Mouse (Mus musculus) layer of hippocampus, adult 9-10 months (tissue): Measurements from ENCODE around the gene Ryr2.

ENCODE experiments used
- DNase-seq: peaks from one replicate; pipeline ENCODE4 v3.0.0; 2022; ENCODE audit warnings: low spot score

The Ryr2 gene

GRCm38 (mm10) chr13:12094569-12094968 lies 12.2 kb downstream of the Ryr2 start:
- DNase-seq, result no peak

- DNase-seq, result no peak
Observed at GRCm38 (mm10) chr13:12093146-12093545, 13.6 kb downstream of the Ryr2 start.

DNA sequence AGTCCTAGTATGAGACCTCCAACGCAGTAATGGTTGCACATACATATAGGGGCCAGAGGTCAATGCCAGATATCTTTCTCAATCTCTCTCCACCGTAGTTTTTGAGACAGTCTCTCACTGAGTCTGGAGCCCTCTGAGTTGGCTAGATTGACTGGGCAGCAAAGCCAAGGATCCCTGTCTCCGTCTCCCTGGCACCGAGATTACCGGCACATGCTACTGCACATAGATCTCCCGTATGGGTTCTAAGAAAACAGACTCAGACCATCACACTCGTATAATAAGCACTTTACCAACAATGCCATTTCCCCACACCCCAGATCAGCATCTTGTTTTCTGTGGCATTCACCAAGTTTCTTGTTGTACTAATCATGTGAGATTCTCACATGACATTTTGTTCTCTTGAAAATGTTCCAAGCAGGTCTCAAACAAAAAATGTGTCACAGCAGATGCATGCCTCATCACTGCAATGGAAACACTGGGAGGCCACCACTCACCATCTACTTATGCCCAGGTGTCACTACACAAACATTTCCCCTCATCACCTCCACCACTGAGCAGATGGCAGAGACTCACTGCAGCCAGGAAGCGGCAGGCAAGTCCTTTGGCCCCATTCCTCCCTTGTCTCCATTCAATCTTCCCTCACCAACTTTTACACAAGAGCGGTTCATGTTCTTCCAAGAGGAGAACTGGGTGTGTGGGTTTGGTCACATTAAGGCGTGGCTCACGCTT lies 14.2 kb downstream of the Ryr2 start:
- DNase-seq, result no peak

DNA sequence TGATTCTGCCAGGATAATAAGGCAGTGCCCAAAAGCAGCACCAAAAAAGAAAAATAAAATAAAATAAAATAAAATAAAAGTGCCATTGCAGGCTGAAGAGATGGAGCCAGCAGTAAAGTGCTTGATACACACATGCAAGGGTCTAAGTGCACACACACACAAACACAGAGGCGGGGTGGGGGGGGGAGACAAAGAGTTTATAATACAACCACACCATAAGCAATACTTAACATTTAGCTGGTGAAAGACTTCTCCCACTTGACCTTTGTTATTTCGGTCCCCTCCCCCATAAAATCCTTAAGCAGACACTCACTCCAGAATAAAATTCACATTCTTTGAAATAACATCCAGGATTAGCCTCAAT lies 22.7 kb downstream of the Ryr2 start:
- no peak for DNase-seq

DNA sequence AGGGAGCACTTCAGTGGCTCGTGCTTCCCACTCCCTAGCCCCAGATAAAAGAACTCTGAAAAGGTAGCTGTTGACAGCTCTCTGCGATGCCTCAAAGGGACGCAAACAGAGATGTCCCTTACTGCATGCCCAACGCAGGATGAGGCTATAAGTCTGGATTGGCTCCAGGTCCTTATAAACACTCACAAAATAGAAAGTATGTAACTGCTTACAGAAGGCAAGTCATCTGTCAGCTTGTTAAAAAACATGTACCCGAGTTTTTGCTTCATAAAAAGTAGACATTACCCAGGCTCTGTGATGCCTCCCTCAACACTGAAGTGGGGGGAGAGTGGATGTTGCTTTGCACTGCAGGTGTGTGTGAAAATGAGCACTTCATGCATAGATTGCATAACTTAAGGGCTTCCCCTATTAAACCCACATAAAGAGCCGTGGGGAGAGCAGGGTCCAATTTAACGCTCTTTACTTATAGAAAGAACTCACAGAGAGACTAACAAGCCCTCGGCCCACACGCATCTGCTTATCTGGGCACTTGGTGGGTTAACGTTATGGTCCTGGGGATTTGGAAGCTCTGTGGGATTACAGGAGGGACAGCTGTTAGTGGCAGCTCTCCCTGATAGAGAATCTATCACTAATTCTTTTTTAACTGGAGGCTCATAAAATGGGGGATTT lies 23.2 kb downstream of the Ryr2 start:
- DNase-seq, result no peak

GRCm38 (mm10) chr13:12080590-12080989 lies 26.2 kb downstream of the Ryr2 start:
- DNase-seq, result no peak

DNA sequence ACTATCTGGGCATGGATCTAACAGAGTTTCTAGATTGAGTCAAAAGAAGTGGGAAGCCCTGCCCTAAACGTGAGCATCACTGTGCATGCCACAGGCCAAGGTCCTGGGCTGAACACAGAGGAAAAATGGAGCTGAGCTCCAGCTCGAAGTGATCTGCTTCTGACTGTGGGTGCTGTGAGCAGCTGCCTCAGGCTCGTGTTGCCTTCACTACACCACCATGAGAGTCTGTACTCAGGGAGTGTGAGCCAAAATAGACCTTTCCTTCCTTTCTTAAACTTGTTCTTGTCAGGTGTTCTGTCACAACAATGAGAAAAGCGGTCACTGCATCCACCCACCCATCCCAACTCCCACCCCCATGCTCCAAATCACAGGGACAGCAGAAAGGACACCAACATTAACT lies 27.2 kb downstream of the Ryr2 start:
- DNase-seq, result no peak

GRCm38 (mm10) chr13:12074897-12075296 lies 31.8 kb downstream of the Ryr2 start:
- DNase-seq, result no peak

- no peak for DNase-seq
Observed at GRCm38 (mm10) chr13:12072571-12072970, 34.2 kb downstream of the Ryr2 start.

DNA sequence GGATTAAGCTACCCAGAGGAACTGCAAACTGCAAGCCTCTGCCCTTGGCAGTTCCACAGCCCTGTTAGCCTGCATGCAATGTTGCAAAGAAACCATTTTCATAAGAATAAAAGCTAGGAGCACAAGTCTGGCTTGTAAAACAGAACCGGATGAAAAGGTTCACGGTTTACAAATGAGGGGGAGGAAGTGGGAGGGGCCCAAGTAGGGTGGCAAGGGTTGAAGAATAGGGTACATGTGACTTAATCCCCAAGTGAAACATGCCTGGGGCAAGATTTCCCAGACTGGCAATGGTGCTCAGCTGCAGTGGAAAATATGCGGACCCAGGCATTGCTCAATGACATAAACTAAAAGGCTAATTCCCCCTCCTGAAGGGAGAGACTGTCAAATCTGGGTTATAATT lies 34.6 kb downstream of the Ryr2 start:
- DNase-seq, result no peak

DNA sequence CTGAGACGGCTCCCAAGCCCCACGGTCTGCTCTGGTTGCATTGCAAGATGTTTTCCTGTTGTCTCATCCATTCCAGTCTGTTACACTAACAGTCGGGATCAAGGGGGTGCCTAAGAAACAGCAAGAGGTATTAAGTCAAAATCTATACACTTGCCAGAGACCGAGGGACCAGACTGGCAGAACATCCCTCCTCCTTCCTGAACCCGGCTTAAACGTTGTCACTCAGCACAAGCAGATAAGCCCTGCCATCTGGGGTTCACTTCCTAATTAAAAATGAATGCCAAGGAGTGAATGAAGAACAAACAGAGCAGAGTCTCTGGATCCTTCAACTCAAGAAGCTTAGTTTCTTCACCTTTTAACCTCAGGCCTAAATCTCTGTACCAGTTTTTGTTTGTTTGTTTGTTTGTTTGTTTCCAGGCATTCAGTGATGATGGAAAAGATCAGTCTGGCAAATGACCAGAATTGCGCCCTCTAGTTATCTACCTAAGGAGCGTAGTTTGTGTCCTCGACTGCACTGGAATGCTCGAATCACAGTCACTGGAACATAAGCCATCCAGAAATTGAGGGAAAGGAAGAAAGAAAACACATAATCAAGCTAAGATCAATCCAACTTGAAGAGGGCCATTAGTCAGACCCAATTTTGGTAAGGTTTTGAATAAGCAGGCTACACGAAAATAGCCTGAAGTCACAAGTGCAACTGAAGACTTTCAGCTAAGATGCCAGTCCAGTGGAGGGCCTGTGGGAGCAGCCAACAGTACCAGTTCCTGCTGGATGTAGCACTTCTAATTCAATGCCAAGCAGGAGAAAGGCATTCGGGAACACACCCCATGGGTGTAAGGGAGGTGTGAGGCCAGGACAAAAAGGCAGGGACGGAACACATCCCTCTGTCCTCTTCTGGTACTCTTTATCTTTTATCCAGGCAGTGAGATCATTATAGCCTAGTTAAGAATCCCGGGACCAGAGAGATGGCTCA lies 36.3 kb downstream of the Ryr2 start:
- no peak for DNase-seq

- no peak for DNase-seq
Observed at GRCm38 (mm10) chr13:12064576-12064975, 42.2 kb downstream of the Ryr2 start.

GRCm38 (mm10) chr13:12063561-12063960 lies 43.2 kb downstream of the Ryr2 start:
- DNase-seq, result no peak

GRCm38 (mm10) chr13:12057357-12057771 lies 49.4 kb downstream of the Ryr2 start:
- no peak for DNase-seq

DNA sequence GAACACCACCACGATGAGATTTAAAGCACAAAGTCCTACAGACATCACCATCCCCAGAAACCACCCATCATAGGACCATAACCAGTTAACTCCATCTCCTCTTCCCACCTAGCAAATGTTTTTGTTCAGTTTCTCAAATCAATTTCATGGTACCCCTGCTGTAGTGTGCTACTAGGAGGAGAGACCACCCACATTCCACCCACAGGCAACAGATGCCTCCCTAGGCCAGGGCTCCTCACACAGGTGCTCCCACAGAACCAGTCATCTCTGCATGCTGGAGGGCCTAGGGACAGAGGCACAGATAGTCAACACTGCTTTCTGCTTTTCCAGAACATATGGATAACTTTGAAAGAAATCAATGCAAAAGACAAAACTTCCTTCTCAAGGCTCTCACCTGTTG lies 50.8 kb downstream of the Ryr2 start:
- DNase-seq, result no peak

DNA sequence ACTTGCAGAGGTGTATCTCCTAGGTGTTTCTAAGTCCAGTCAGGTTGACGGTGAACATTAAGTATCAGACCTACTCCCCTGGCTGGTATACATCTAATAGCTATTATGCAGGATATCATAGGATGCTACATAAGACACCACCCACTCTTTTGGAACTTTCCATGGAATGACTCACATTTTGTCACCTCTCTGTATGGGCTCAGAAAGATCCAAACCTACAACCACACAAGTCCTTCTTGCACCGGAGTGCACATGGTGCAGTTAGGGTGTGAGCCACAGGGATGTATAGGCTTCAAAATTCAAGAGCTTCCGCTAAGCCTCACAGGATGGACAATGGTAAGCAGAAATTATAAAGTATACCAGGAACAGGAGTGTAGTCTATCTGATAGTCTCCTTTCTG lies 52.8 kb downstream of the Ryr2 start:
- no peak for DNase-seq

- no peak for DNase-seq
Observed at GRCm38 (mm10) chr13:12050809-12051208, 55.9 kb downstream of the Ryr2 start.

DNA sequence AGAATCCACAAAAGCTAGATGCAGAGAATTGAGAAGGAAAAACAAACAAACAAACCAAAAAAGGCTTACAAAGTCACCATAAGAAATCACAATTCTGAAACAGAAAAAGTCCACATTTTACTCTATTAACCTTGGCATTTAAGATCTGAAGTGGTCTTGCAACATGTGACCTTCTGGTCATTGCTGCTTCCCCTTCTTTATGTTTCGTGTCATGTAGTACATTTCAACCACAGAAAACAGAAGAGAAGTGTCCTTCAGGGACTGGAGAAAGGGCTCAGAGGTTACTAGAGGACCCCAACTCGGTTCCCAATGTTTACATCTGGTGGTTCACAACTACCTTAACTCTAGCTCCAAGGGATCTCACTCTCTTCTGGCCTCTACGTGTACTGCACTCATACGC lies 59.7 kb downstream of the Ryr2 start:
- DNase-seq, result no peak

DNA sequence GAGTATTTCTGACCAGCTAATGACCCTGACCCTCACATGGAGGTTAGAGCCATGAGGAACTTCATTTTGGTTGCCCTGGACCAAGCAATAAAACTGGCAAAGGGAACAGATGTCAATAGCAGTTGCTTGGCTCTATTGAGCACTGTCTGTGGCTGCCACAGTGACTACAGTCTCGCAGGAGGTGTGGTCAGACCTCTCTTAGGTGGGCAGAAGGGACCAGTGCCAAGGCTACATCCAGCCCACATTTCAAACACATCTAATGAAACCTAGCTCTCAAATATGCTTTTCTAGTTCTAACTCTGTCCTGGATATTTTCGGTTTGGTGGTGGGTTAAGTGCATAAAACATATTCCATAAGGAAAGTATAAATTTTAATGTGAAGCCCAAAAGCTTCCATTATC lies 62.0 kb downstream of the Ryr2 start:
- no peak for DNase-seq

DNA sequence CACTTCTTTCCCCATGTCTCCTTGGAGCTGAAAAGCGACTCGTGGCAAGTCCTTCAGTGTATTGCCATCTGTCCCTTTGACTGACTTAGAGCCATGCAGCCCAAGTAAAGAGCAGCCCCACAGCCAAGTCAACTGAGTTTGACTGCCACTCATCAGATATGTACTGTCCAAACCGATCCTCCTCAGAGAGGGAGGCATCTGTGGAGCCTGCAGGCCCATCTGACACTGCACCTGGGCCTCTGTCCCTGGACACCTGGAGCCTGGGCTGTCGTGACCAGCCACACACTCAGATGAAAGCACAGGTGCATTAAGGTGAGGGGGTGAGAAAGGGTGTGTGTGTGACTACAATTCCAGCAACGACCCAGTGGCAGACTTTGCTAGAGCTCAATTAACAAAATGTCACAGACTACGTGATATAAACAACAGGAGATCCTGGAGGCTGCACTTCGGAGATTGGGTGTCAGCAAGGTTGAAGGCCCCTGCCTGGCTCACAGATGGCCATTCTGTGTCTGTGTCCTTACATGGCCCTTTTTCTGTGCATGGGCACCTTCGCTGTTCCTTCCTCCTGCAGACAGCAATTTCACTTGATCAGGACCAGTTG lies 63.8 kb downstream of the Ryr2 start:
- no peak for DNase-seq

DNA sequence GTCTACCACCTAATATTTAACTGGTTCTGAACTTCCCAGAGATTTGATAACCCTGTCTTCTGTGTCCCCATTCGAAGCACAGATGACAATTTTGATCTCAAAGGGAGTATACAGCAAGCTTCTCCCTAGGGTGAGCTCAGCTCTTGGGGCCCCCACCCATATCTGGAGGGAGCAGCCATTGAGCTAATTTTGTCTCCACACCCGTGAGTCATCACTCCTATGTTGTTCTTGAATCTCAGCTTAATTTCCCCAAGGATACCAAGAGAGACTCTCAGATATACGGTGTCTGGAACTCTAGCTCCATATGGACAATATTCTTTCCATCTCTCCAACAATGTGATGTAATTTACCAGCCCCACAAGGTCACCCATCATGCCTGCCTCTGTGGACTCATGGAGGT lies 66.8 kb downstream of the Ryr2 start:
- DNase-seq, result no peak

DNA sequence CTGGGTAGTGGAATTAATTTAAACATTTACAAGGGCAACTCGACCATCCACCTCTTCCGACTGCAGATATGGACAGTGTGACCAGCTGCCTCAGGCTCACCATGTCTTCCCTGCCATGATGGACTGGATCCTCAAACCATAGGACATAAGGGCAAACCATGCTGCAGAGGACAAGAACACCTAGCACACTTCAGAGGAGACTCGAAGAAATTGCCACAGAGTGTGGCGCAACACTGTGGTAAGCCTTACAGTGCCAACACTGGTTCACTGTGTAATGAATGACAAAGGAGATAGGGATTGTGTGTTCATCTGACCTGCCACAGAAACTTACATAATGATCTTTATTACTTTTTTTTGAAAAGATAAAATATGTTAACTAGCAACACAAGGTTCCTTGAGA lies 68.1 kb downstream of the Ryr2 start:
- no peak for DNase-seq
